Mouse (Mus musculus): ENCODE measurements around the gene Saysd1.

Gene Saysd1

DNA sequence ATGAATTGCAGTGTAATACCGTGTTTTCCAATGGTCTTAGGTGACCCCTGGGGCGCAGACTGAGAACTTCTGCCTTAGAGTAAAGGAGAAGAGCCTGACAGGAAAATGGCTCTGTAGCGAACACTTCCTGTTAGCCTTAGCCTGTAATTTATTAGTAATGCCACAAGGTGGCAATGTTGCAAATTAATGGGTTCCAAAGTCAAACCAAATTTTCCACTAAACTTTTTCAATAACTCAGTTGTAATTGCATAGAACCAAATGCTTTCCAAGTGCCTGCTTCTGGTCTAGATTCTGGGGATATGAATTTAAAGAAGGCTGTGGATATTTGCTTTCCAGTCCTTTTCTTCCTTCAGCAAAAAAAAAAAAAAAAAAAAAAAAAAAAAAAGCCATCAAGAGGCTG, 26.1 kb downstream of the Saysd1 start:
- DNase-seq (ENCODE audit: low read depth, low spot score): peak; percentile 62

DNA sequence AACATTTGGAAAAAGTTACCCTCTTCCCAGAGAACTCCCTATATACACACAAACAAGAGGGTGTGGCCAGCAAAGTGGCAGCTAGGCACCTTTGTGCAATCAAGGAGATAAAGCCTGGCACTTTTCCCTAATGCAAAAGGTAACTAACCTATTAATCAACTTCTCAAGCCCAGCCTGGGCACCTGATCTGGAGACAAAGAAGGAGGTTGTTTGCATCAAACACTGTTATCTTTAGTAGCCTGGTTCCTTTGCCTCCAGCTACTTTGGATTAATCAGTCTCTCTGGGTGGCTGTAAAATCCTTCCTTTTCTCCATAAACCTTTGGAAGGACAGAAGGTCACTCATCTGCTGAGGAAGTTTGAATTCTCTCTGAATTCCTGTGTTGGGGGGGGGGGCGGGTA, 27.4 kb downstream of the Saysd1 start:
- DNase-seq (ENCODE audit: low read depth, low spot score): no peak

DNA sequence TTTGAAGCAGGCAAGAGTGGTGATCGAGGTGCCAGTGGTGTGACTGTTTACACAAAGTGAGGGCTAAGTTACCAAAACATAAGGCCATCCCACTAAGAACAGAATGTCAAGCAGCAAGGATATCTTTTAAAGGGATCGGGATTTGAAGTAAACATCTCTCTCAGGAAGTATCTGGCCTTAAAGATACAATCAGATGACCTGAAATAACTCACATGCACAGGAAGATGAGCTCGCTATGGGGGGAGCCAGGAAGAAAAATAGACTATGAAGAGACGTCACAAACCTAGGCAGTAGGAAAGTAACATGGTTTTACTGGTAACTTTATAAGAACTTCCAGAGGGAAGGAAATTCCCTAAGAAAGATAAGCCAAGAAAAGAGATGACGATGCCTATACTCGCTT, 32.1 kb downstream of the Saysd1 start:
- no peak for DNase-seq (ENCODE audit: low read depth, low spot score)

DNA sequence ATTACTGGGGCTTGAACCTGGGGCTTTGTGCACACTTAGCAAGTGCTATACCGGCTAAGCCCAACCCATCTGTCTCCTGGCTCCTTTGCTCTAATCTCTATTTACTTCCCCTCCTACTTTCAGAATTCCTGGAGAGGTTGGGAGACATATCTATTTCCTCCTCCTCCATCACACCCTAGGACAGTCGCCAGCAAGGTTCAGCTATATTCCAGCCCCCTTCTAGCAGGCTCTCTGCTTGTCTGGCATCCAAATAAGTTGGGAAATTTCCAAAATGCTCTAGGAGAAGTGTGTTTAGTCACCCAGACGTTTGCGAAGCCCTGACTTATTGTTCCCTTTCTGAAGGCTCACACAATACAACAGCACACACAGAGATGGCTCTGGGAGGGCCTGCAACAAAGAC, 35.1 kb downstream of the Saysd1 start:
- DNase-seq (ENCODE audit: low read depth, low spot score): no peak

DNA sequence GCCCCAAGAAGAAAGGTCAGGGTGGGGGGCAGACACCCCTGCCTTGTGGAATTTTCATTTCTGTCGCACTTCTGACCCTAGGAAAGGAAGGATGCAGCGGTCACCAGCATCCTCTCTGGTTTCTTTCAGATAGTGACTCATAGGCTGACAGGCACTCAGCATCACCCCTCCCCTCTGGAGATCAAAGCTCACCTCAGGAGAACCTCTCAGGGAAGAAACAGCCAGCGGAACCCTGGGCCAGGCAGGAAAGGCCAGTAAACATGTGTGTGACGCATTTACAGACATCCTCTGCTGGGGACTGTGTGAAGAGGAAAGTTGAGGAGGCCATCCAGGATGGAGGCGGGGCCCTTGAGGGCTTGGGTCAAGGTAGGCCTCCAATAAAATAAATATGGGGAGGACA, 40.3 kb downstream of the Saysd1 start:
- no peak for DNase-seq (ENCODE audit: low read depth, low spot score)

DNA sequence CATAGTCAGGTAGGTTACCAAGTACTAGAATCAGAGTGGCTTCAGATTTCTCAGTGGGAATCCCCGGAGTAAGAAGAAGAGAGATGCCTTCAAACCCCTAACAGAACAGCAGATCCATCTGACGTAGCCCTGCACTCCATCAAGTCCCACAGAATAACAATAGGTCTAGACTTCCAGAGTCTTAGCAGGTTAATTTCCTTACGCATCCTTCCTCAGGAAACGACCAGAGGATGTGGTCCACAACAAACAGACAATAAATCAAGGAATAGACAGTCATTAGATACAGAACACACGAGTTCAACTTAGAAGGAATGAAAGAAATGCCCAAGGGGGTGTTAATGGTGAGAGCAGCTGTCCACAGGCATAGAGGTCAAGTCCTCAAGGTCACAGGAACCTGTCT, 43.4 kb downstream of the Saysd1 start:
- no peak for DNase-seq (ENCODE audit: low read depth, low spot score)

DNA sequence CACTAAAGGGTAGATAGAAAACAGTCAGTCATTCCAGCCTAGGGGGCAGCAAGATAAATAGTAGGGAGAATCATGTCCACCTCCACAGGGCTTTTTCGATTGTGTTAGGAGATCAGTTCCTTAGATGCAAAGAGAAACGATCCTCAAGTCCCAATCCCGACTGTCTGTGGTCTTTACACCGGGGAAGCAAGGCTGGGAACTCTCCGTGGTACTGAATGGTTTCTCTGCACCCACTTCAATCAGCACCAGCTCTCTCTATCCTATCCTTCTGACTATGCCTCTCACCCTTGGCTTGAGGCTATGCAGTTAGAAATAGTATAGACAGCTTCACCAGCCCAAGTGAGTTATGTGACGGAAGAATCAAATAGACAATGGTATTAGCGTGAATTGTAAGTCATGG, 44.8 kb downstream of the Saysd1 start:
- peak; percentile 41 for DNase-seq (ENCODE audit: low read depth, low spot score)

DNA sequence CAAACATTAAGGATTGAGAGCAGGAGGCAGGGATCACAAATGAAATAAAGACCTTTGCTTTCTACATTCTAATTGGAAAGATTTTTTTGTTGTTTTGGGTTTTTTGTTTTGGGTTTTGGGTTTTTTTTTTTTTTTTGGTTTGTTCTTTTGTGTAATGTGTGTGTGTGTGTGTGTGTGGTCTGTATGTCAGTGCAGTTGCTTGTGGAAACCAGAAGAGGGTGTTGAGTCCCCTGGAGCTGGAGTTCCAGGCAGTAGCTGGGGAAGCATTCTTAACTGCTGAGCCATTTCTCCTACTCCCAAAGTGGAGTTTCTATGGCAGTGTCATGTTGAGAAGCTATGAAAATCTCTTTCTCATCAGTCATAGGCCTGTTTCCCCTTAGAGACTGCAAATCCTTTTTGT, 54.0 kb downstream of the Saysd1 start:
- DNase-seq (ENCODE audit: low read depth, low spot score): peak; percentile 12

DNA sequence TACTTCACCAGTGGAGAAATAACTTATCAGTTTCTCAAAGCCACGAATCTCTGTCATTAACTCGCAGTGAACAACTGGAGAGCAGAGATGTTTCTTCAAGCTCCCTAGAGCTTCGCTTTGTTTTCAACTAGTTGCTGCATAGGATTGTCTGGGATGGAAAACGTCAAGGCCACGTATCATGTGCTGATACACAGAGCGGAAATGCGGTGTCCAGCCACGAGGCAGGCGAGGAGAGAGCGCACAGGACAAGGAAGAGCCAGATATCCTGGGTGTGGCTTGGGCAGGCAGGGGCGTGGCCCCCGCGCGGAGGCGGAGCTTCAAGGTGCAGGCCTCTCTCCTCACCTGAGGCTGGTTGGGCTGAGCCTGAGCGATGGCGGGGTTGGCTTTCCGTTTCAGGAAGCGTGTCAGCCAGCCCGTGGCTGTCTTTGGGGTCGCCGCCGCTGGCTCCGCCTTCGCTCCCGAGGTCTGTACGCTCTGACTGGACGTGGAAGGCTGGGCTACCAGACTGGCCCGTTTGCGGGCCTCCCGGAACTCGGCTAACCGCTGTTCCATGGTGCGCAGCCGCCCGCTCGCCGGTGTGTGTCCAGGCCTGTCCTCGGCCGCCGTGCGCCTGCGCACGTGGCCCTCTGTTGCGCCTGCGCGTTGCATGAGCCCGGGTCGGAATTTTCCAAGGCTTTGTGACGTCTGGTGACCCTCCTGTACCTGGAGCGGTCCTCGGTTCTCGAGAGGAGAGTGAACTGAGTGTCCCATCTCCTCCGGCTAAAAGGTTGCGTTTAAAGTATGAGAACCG, 55.6 kb downstream of the Saysd1 start:
- peak; percentile 98 for DNase-seq (ENCODE audit: low read depth, low spot score)

DNA sequence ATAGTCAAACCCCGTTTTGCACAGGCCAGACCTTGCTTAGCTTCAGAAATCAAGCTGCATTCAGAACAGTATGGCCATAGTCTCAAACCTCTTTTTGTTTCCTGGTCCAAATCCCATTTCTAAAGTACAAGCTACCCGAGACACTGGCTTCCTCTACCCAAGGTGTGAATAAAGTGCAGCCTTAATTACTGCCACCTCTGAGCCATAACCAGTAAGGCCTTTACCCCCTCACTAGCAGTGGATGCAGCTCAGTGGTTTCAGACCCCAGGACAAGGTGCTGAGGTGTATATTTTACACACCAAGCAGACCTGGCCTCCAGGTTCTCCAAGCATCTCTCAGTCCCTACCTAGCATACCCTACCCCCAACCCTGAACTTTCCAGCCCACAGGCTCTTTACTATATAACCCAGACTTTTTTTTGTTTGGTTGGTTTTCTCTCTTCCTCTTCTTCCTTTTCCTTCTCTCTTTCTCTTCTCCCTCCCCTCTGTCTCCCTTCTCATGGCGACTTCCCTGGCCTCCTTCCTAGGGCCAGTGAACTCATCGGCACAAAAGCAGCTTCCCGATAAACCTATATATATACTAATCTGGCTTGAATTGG, 56.3 kb downstream of the Saysd1 start:
- peak; percentile 58 for DNase-seq (ENCODE audit: low read depth, low spot score)

DNA sequence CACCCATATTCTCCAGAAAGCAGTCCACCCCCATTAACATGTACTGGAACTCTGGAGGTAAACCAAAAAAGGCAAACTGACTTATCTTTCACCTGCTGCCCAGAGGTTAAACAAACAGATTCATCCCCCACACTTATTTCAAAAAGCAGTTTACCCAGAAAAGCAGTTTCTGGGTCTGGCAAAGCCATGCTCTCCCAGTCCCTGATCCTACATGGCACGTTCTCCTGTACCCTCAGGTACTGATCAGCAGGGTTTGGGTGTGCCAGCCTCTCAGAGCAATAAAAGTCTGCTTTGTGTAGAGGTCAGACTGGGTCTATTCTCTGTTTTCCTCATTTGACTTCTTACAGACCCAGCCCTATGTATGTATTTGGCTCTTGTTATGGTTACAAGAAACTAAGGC, 57.2 kb downstream of the Saysd1 start:
- peak; percentile 25 for DNase-seq (ENCODE audit: low read depth, low spot score)

DNA sequence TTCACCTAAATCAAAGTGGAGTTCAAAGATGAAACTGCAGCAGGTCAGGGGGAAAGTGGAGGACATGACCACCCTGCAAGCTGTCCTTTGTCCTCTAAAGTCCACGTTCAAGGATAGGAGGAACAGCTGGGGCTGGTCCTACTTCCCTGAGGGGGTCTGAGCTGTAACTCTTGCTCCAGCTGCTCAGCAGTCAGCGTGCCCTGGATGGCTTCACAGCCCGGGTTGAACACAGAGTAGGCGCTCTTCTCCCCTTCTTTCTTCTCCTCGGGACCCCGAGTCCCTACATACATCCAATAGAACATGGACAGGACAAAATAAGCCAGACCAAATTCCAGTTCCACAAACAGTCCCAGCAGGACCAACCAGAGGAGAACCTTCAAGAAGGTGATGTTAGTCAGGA, 61.2 kb downstream of the Saysd1 start:
- no peak for DNase-seq (ENCODE audit: low read depth, low spot score)

DNA sequence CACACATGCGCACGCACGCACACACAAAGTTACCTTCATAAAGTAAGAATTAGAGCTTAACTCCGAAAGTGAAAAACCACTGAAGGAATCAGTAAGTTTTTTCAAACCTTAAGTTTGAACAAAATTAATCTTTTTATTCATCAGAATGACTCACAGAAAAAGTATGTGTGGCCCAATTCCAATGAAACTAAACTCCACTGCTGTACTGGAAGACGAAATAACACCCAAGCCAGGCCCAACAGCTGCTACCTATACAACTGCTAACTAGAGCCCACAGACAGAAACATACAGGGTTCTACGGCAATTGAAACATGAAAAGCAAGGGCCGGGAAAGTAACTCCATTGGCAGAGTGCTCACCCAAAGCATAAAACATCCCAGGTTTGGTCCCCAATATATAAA, 62.8 kb downstream of the Saysd1 start:
- no peak for DNase-seq (ENCODE audit: low read depth, low spot score)

DNA sequence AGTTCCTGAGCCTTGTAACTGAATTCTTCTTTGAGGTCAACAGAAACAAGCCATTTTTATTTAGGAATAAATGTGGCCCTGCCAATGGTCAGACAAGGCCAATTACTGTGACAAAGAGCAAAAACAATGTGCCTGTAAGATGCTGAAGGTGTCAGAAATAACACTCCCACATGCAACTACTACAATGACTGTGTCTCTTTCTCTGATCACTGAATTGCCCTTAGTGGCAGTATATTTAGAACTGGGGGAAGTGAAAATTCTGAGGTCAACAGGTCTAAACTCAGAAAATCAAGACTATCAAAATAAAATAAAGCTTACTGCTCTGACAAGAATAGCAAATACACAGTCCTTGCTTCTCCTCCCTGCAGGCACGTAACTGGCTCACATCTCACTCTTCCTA, 63.6 kb downstream of the Saysd1 start:
- peak; percentile 83 for DNase-seq (ENCODE audit: low read depth, low spot score)

DNA sequence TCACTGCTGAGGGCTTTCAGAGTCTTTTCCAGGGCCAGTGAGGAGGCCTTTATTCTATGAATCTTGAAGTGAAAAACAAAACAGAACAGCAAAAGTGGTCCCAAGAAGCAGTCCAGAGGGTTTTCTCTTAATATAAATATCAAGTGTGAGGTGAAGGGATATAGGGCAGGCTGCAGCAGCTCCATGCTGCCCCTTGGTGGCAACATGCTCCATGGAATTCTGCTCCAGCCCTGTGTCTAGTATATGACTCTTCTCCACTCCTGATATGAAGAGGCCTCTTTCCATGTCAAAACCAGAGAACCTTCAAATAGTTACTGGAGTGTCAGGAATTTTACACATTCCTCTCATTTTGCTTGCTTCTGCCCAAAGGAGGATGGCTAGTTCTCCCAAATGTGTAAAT, 67.7 kb downstream of the Saysd1 start:
- peak; percentile 25 for DNase-seq (ENCODE audit: low read depth, low spot score)

DNA sequence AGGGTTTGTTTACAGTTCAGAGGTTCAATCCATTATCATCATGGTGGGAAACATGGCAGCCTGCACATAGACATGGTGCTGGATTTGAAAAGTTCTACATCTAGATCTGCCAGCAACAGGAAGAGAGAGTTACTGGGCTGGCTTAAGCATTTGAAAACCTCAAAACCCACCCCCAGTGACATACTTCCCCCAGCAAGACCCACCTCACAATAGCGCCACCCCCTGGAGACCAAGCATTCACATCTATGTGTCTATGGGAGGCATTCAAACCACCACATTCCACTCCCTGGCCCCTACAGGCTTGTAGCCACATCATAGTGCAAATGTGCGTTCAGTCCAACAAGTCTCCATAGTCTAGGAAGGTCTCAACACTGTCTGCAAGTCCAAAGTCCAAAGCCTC, 70.0 kb downstream of the Saysd1 start:
- no peak for DNase-seq (ENCODE audit: low read depth, low spot score)

DNA sequence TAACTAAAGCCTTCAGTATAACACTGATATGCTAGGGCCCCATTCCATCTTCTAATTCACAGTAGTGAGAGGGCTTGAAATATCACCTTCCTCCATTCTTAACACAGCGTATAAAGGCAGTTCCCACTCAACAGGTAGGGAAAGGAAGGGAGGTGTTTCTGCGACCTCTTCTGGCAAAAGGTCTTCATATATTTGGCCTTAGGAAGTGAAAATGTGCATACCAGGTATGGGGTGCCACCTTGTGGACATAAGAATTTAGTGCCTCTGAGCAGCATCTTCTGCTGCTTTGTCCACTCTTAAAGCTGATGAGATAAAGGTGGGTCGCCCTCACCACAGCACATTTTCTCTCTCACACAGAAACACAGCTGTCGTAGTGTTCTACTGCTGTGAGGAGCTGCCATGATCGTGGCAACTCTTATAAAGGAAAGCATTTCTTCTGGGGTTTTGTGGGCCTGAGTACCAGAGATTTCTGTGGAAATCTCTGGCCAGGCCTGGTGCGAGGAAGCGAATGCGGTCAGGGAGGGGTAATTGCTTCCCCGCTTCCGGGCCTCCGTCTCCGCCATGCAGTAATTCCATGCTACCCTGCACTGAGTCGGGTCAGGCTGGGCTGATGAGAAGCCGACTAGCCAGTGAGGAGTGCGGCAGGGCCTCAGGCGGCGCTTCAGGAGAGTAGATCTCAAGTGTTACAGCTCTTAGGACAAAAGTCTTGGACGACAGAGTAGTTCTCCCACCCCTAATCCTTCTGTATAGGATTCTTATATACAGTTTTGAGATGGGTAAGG, 70.8 kb downstream of the Saysd1 start:
- peak; percentile 86 for DNase-seq (ENCODE audit: low read depth, low spot score)

DNA sequence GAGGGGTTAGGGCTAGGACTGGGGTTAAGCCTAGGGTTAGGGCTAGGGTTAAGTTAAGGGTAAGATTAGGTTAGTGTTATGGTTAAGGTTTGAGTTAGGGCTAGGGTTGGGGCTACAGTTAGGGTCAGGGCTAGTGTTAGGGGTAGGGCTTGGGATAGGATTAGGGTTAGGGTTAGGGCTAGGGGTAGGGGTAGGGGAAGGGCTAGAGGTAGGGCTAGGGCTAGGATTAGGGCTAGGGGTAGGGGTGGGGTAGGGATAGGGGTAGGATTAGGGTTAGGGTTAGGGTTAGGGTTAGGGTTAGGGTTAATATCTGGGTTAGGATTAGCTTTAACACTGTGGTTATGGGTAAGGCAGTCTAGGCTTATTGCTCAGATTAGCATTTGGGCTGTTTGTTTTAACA, 73.6 kb downstream of the Saysd1 start:
- no peak for DNase-seq (ENCODE audit: low read depth, low spot score)

DNA sequence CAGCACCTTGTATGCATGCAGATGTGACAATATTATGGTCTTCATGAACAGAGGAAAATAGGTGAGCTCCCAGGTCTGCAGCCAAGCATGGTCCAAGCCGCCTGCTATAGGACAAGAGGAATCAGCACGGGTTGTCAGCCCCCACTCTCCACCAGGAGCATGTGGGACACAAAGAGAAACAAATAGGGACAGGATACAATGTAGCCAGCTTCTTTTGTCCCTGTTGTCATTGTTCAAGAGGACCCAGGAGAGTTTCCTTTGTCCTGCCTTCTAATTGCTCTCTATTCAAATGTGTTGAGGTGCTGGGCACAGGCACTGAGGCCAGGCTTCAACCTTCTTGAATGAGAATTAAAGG, 89.9 kb downstream of the Saysd1 start:
- DNase-seq (ENCODE audit: low read depth, low spot score): no peak

DNA sequence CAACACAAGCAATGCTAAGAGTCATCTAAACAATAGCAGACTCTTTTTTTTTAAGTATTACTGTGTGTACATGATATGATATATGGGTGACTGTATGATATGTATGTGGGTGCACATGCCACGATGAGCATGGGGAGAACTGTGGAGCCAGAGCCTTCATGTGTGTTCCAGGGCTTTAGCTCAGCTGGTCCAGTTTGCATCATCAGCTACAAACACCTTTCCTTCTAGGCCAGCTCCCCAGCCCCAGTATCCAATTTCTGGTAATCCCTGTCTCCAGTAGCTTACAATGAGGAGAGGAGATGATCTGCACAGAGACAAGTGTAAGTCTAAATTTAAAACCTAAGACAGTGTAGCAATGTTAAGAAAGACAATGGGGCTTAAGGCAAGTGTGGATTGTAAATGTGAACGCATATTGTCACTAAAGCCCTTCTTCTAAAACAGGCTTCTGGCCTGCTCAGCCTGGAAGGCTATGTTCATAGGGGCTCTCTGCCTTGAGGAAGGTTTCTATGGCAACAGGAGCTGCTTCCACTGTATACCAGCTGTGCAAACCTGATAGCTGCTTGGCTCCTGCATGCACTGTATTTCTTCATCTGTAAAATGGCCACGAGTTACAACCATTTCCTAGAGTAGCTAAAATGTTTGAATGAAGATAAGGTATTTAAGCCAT, 90.4 kb downstream of the Saysd1 start:
- DNase-seq (ENCODE audit: low read depth, low spot score): no peak

DNA sequence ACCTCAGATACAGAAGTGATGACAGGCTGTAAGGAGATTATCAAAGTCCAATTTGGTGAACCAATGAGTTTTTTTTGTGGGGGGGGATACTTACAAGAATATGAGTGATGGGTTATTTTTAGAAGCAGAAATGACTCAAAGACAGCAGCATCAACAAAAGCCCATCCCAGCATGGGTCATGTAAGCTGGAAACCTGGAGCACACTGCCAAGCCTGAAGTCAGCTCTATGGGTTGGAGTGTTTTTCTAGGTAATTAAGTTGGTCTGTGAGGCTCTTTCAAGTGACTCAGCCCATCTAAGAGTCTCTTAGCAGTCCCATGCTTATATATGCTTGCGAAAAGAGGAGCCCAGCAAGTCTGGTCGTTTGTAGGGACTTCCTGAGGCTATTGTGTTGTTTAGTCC, 91.0 kb downstream of the Saysd1 start:
- no peak for DNase-seq (ENCODE audit: low read depth, low spot score)

DNA sequence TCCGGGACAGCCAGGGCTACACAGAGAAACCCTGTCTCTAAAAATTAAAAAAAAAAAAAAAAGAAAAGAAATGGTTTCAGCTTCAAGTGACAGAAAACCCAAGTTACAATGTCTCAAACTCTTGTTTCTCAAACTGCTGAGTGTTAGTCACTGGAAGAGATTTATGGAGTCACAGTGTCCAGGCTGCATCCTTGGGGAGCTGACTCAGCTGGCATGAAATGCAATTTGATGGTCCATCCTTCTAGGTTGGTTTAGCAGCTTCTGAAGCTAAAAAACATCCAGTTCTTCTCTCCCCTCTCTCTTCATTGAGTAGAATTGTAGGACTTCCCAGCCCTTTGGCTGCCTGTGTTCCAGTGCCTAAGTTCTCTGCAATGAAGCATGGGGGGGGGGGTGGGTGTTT, 94.3 kb downstream of the Saysd1 start:
- no peak for DNase-seq (ENCODE audit: low read depth, low spot score)
